Mouse (Mus musculus) forebrain, embryonic 15.5 days (tissue): ENCODE results near the gene Ccdc14. TPM values are rescaled to one million over a fixed set of nuclear protein-coding genes. Genes with fewer than 3 reads are reported as not detected.

Source experiments
- ATAC-seq: fragments of 200-750 bp; cut with Nextera tagmentation; replicated peaks from 2 replicates; pipeline ENCODE4 v1.8.0; 2017; ENCODE audit warnings: mild to moderate bottlenecking, moderate TSS enrichment, moderate library complexity
- H3K27ac ChIP-seq: fragments of 300-500 bp; sonication (generic); replicated peaks from 2 replicates; pipeline ENCODE4 v1.5.1; 2015; ENCODE audit warnings: mild to moderate bottlenecking, inconsistent platforms
- H3K27me3 ChIP-seq: fragments of 300-500 bp; sonication (generic); 2 replicates; pipeline ENCODE4 v1.6.1; 2015; ENCODE audit warnings: inconsistent platforms
- H3K36me3 ChIP-seq: fragments of 300-500 bp; sonication (generic); 2 replicates; pipeline ENCODE4 v1.6.1; 2015; ENCODE audit warnings: mild to moderate bottlenecking, inconsistent platforms
- H3K4me1 ChIP-seq: fragments of 300-500 bp; sonication (generic); 2 replicates; pipeline ENCODE4 v1.6.1; 2015; ENCODE audit warnings: inconsistent platforms
- H3K4me2 ChIP-seq: fragments of 300-500 bp; sonication (generic); replicated peaks from 2 replicates; pipeline ENCODE4 v1.6.1; 2015; ENCODE audit warnings: mild to moderate bottlenecking, inconsistent platforms
- H3K4me3 ChIP-seq: fragments of 300-500 bp; sonication (generic); 2 replicates; pipeline ENCODE4 v1.5.1; 2015; ENCODE audit warnings: mild to moderate bottlenecking, inconsistent platforms
- H3K9ac ChIP-seq: fragments of 300-500 bp; sonication (generic); replicated peaks from 2 replicates; pipeline ENCODE4 v1.6.1; 2015; ENCODE audit warnings: mild to moderate bottlenecking, inconsistent platforms
- H3K9me3 ChIP-seq: fragments of 300-500 bp; sonication (generic); 2 replicates; pipeline ENCODE4 v1.6.1; 2016; ENCODE audit warnings: inconsistent platforms
- WGBS: fragments of 180-500 bp; shearing (Covaris S2); methylation state at CpG from one replicate; pipeline ENCODE4 v1.1.7; 2015; ENCODE audit warnings: mixed read lengths; 5-methylcytosine and 5-hydroxymethylcytosine counted together
- polyA plus RNA-seq: library from polyadenylated mRNA; unstranded; fragments of >200 nt; fragmentation: Nextera tagmentation; extraction: Ambion mirVana; gene quantifications from 2 replicates; pipeline ENCODE4 v1.2.1, GENCODE M21; 2015

The Ccdc14 gene
- polyA plus RNA-seq, 1 experiment from 2014 or later: 5.2 TPM

GRCm38 (mm10) chr16:34763959-34764591 is 73.7 kb downstream of the Ccdc14 start:
- Histone ChIP-seq H3K9ac (no peak overlapping the region), H3K27me3 (no peaks in the 10 kb centered on the region), H3K27ac (no peak overlapping the region), H3K36me3 (no peaks in the 10 kb centered on the region), H3K4me1 (no peaks in the 10 kb centered on the region), H3K9me3 (no peaks in the 10 kb centered on the region), H3K4me2 (no peak overlapping the region), H3K4me3 (no peak overlapping the region)
- WGBS: 82% methylated on average over 9 of the region's 9 CpGs
- ATAC-seq: no peak

DNA sequence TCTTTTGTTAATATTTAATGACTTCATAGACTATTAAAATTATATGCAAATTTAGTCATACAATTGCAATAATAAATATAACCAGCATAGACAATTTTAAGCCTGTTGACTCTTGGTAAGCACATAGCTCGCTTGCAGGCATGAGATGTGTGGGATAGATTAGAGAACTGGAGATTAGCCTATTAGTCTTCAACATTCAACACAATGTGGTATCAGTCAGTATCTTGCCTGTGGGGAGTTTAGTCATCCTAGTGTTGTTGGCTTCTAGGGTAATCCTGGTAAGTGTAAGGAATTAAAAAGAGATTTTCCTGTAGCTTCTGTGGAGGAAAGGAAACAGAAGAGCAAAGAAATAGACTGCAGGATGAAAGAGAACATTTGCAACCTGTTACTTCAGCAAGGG is 75.2 kb downstream of the Ccdc14 start:
- Histone ChIP-seq H3K9ac (no peak overlapping the region), H3K4me3 (no peak overlapping the region), H3K36me3 (no peaks in the 10 kb centered on the region), H3K4me2 (no peak overlapping the region), H3K27ac (no peak overlapping the region), H3K4me1 (no peaks in the 10 kb centered on the region), H3K27me3 (no peaks in the 10 kb centered on the region), H3K9me3 (no peaks in the 10 kb centered on the region)
- ATAC-seq: no peak
- WGBS: 79% methylated on average over 1 of the region's 1 CpGs

DNA sequence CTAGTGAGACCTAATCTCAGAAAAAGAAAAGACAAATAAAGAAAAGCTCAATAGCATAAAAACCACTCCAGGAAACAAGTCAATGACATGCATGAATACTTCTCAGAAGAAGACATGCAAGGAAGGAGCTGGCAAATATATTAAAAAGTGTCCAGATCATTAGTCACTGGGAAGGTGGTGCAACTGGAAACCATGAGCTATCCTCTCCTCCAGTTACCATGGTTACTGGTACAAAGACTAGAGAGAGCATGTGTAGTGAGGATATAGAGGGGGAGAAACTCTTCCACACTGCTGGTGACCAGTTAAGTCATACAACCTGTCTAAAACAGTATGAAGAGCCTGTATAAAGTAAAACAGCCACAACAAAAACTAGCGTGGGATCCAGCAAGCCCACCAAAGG is 75.8 kb downstream of the Ccdc14 start:
- Histone ChIP-seq H3K9ac (no peak overlapping the region), H3K4me1 (no peaks in the 10 kb centered on the region), H3K27me3 (no peaks in the 10 kb centered on the region), H3K36me3 (no peaks in the 10 kb centered on the region), H3K9me3 (no peaks in the 10 kb centered on the region), H3K4me2 (no peak overlapping the region), H3K4me3 (no peak overlapping the region), H3K27ac (no peak overlapping the region)
- 86% methylated on average over 1 of the region's 1 CpGs for WGBS
- ATAC-seq: no peak

GRCm38 (mm10) chr16:34767443-34767842 is 77.0 kb downstream of the Ccdc14 start:
- Histone ChIP-seq H3K4me1 (peaks cover under 1% of the 10 kb centered on the region; the same call in 1 of the 2 replicates), H3K9me3 (no peaks in the 10 kb centered on the region), H3K4me3 (no peak overlapping the region), H3K27me3 (no peaks in the 10 kb centered on the region), H3K4me2 (no peak overlapping the region), H3K27ac (no peak overlapping the region), H3K36me3 (no peaks in the 10 kb centered on the region), H3K9ac (no peak overlapping the region)
- ATAC-seq: no peak
- 95% methylated on average over 2 of the region's 2 CpGs for WGBS

DNA sequence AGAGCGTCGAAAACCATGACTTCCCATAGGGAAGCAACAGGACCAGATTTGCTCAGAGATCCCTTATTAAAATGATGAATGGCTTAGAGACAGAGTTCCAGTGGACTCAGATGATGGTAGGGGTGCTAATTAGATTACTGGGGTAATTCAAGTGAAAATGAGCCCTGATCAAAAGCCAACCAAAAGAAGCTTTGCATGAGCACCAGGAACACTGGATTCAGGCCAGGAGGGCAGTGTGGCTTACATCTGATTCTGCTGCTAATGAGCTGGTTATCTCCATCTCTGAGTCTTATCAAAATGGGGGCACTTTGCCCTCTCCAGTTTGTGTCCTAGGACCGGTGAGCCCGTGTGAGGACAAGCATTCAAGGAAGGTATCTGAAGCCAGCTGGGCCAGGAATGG is 78.0 kb downstream of the Ccdc14 start:
- no peak overlapping the region for H3K4me2 ChIP-seq
- no peak overlapping the region for H3K9ac ChIP-seq
- no peak overlapping the region for H3K27ac ChIP-seq
- no peak overlapping the region for H3K4me3 ChIP-seq
- H3K27me3 ChIP-seq: no peaks in the 10 kb centered on the region
- H3K4me1 ChIP-seq: peaks cover 6% of the 10 kb centered on the region; the same call in 1 of the 2 replicates
- H3K9me3 ChIP-seq: no peaks in the 10 kb centered on the region
- WGBS: 41% methylated on average over 4 of the region's 4 CpGs
- no peaks in the 10 kb centered on the region for H3K36me3 ChIP-seq
- no peak for ATAC-seq

- Histone ChIP-seq H3K27ac (no peak overlapping the region), H3K4me1 (peaks cover 6% of the 10 kb centered on the region; the same call in 1 of the 2 replicates), H3K27me3 (no peaks in the 10 kb centered on the region), H3K4me2 (no peak overlapping the region), H3K4me3 (no peak overlapping the region), H3K9ac (no peak overlapping the region), H3K36me3 (no peaks in the 10 kb centered on the region), H3K9me3 (no peaks in the 10 kb centered on the region)
- no peak for ATAC-seq
- WGBS: 90% methylated on average over 4 of the region's 4 CpGs
Measured at GRCm38 (mm10) chr16:34770127-34770526, 79.7 kb downstream of the Ccdc14 start.

DNA sequence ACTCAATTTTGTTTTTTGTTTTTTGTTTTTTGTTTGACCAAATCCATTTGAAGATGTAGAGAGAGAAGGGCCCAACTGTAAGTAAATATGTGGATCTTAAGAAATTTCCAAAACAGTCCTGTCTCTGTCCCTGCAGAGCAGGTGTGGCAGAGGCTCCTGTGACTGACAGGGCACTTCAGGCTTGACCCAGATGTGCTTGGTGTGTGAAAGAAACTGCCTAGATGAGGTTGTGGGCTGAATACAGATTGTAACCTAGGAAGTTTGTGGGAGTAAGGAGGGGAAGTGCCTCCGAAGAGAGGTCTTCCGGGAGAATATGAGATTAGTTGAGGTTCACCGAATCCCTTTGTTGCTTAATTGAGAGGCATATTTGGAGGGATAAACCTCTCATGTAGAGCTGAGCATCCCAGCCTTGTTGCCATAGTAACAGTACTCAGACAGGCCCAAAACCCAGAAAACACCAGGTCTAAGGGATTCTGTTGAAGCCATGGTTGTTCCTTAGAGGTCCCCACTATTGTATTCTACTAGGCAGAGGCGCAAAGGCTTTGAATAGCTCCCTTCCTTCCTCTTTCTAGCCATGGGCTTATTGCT is 82.1 kb downstream of the Ccdc14 start:
- H3K4me3 ChIP-seq: no peak overlapping the region
- H3K4me2 ChIP-seq: no peak overlapping the region
- no peaks in the 10 kb centered on the region for H3K9me3 ChIP-seq
- WGBS: 14% methylated on average over 4 of the region's 4 CpGs
- ATAC-seq: no peak
- H3K9ac ChIP-seq: no peak overlapping the region
- H3K27me3 ChIP-seq: no peaks in the 10 kb centered on the region
- no peaks in the 10 kb centered on the region for H3K36me3 ChIP-seq
- no peak overlapping the region for H3K27ac ChIP-seq
- H3K4me1 ChIP-seq: peaks cover 6% of the 10 kb centered on the region; the same call in 1 of the 2 replicates

Other genes with a start within 250 kb of the Ccdc14 start
- 36.4 and 38.8 TPM in 2 replicates for gene Kalrn, start 117.1 kb upstream of the Ccdc14 start, polyA plus RNA-seq
- gene Ropn1, start 40.7 kb upstream of the Ccdc14 start, polyA plus RNA-seq: not detected in 2 replicates
- 4.3 and 4.6 TPM in 2 replicates for gene Mylk, start 54.6 kb downstream of the Ccdc14 start, polyA plus RNA-seq